Mouse (Mus musculus): ENCODE results near the gene Dnajc12. TPM values are rescaled to one million over a fixed set of nuclear protein-coding genes. Genes with fewer than 3 reads are reported as not detected.

Dnajc12 gene
- total and polyA plus RNA-seq, 3 experiments, result 2.9 to 7.3 TPM; not detected in 1

- no peak overlapping the region for H3K9ac ChIP-seq (ENCODE audit: control insufficient read depth, low read depth, low read length, poor library complexity, severe bottlenecking)
- H3K79me2 ChIP-seq (ENCODE audit: control insufficient read depth, insufficient read depth, low read length, poor library complexity), result no peaks in the 10 kb centered on the region
These were observed 14.9 kb upstream of the Dnajc12 start for GRCm38 (mm10) chr10:63367386-63367785.

GRCm38 (mm10) chr10:63368041-63368440 is 14.2 kb upstream of the Dnajc12 start:
- Histone ChIP-seq H3K27ac (ENCODE audit: control insufficient read depth, low read depth, low read length) (no peak overlapping the region), H3K27me3 (ENCODE audit: control insufficient read depth in 1 of 2, insufficient read depth in 2 of 2, low read length in 2 of 2) (no peaks in the 10 kb centered on the region), H3K36me3 (ENCODE audit: control insufficient read depth in 1 of 2, insufficient read depth in 2 of 2, low read length in 2 of 2) (no peaks in the 10 kb centered on the region), H3K9ac (ENCODE audit: control insufficient read depth, low read depth, low read length, poor library complexity, severe bottlenecking) (no peak overlapping the region), H3K9me3 (replicated peaks; ENCODE audit: insufficient read depth, low read length) (no peaks in the 10 kb centered on the region), H3K4me3 (ENCODE audit: control insufficient read depth in 1 of 2, insufficient read depth in 1 of 2, low read depth in 2 of 2, low read length in 2 of 2) (no peak overlapping the region), H3K79me2 (ENCODE audit: control insufficient read depth, insufficient read depth, low read length, poor library complexity) (no peaks in the 10 kb centered on the region), H3K4me1 (ENCODE audit: control insufficient read depth in 1 of 2, insufficient read depth in 2 of 2, low read length in 2 of 2) (no peaks in the 10 kb centered on the region)
- TF ChIP-seq USF1 (IDR thresholded peaks at IDR 0.05; ENCODE audit: low read depth, low read length) (no peak), POLR2AphosphoS5 (IDR thresholded peaks at IDR 0.05; ENCODE audit: borderline replicate concordance, low read depth, low read length) (no peak), USF2 (IDR thresholded peaks at IDR 0.05; ENCODE audit: borderline replicate concordance in 1 of 2, insufficient read depth in 1 of 2, low read depth in 1 of 2, low read length in 2 of 2) (no peak), GATA1 (IDR thresholded peaks at IDR 0.05; ENCODE audit: low read depth, low read length) (no peak), TCF12 (IDR thresholded peaks at IDR 0.05; ENCODE audit: low read depth, low read length) (no peak), POLR2A (IDR thresholded peaks at IDR 0.05; ENCODE audit: control insufficient read depth in 1 of 2, insufficient read depth in 1 of 2, low read depth in 1 of 2, low read length in 2 of 2, poor library complexity in 1 of 2) (no peak), KAT2A (conservative IDR thresholded peaks at IDR 0.05; ENCODE audit: low read depth, low read length) (no peak), ZKSCAN1 (IDR thresholded peaks at IDR 0.05; ENCODE audit: low read depth, low read length) (no peak), ZMIZ1 (IDR thresholded peaks at IDR 0.05; ENCODE audit: low read depth, low read length) (no peak), TAL1 (IDR thresholded peaks at IDR 0.05; ENCODE audit: low read length) (no peak), NELFE (IDR thresholded peaks at IDR 0.05; ENCODE audit: low read depth, low read length) (no peak), MYC (IDR thresholded peaks at IDR 0.05; ENCODE audit: low read depth, low read length) (no peak), NRF1 (IDR thresholded peaks at IDR 0.05; ENCODE audit: insufficient read depth, low read depth, low read length, poor library complexity, severe bottlenecking) (no peak), RAD21 (IDR thresholded peaks at IDR 0.05; ENCODE audit: low read depth, low read length) (no peak), SIN3A (IDR thresholded peaks at IDR 0.05; ENCODE audit: low read length) (no peak)
- DNase-seq (ENCODE audit: low read depth, low spot score), result no peak

More at GRCm38 (mm10) chr10:63367386-63367785, 14.9 kb upstream of the Dnajc12 start:
- Histone ChIP-seq H3K4me3 (ENCODE audit: control insufficient read depth in 1 of 2, insufficient read depth in 1 of 2, low read depth in 2 of 2, low read length in 2 of 2) (no peak overlapping the region), H3K9me3 (replicated peaks; ENCODE audit: insufficient read depth, low read length) (no peaks in the 10 kb centered on the region), H3K27me3 (ENCODE audit: control insufficient read depth in 1 of 2, insufficient read depth in 2 of 2, low read length in 2 of 2) (no peaks in the 10 kb centered on the region), H3K4me1 (ENCODE audit: control insufficient read depth in 1 of 2, insufficient read depth in 2 of 2, low read length in 2 of 2) (no peaks in the 10 kb centered on the region), H3K27ac (ENCODE audit: control insufficient read depth, low read depth, low read length) (no peak overlapping the region), H3K36me3 (ENCODE audit: control insufficient read depth in 1 of 2, insufficient read depth in 2 of 2, low read length in 2 of 2) (no peaks in the 10 kb centered on the region)
- DNase-seq (ENCODE audit: low read depth, low spot score), result no peak
- TF ChIP-seq JUND (IDR thresholded peaks at IDR 0.05; ENCODE audit: low read depth, low read length) (no peak), ZMIZ1 (IDR thresholded peaks at IDR 0.05; ENCODE audit: low read depth, low read length) (no peak), NELFE (IDR thresholded peaks at IDR 0.05; ENCODE audit: low read depth, low read length) (no peak), ZC3H11A (IDR thresholded peaks at IDR 0.05; ENCODE audit: low read depth, low read length) (no peak), NRF1 (IDR thresholded peaks at IDR 0.05; ENCODE audit: insufficient read depth, low read depth, low read length, poor library complexity, severe bottlenecking) (no peak), GABPA (IDR thresholded peaks at IDR 0.05; ENCODE audit: low read depth, low read length) (no peak), USF2 (IDR thresholded peaks at IDR 0.05; ENCODE audit: borderline replicate concordance in 1 of 2, insufficient read depth in 1 of 2, low read depth in 1 of 2, low read length in 2 of 2) (no peak), ZKSCAN1 (IDR thresholded peaks at IDR 0.05; ENCODE audit: low read depth, low read length) (no peak), GATA1 (IDR thresholded peaks at IDR 0.05; ENCODE audit: low read depth, low read length) (no peak), MYB (IDR thresholded peaks at IDR 0.05; ENCODE audit: low read depth, low read length) (no peak), CHD1 (IDR thresholded peaks at IDR 0.05; ENCODE audit: low read depth, low read length) (no peak), MEF2A (IDR thresholded peaks at IDR 0.05; ENCODE audit: extremely low read depth, insufficient replicate concordance, low read depth, low read length, poor library complexity, severe bottlenecking) (no peak), POLR2AphosphoS2 (IDR thresholded peaks at IDR 0.05; ENCODE audit: low read length) (no peak)
